Mouse (Mus musculus) megakaryocyte-erythroid progenitor cell, adult 5-6 weeks (primary cell): ENCODE data around the gene Nrxn3. TPM values are rescaled to one million over a fixed set of nuclear protein-coding genes. Genes with fewer than 3 reads are reported as not detected.

Experiments used
- ATAC-seq: replicated peaks from 2 replicates; pipeline ENCODE4 v1.8.0; 2016; ENCODE audit warnings: mild to moderate bottlenecking, inconsistent platforms; ENCODE audit not compliant: severe bottlenecking, poor library complexity, low FRiP score, low TSS enrichment
- total RNA-seq, 2 experiments: library from RNA; stranded (forward) in 1 of 2; stranded (reverse) in 1 of 2; fragments of 200-1000, 215-1000 nt in 1 of 2; fragments of >200 nt in 1 of 2; fragmentation: Nextera tagmentation in 1 of 2; gene quantifications; 2 replicates each; pipeline ENCODE4 v1.2.3; 2014 to 2017

The Nrxn3 gene
- total RNA-seq, 2 experiments from 2014 or later = not detected

DNA sequence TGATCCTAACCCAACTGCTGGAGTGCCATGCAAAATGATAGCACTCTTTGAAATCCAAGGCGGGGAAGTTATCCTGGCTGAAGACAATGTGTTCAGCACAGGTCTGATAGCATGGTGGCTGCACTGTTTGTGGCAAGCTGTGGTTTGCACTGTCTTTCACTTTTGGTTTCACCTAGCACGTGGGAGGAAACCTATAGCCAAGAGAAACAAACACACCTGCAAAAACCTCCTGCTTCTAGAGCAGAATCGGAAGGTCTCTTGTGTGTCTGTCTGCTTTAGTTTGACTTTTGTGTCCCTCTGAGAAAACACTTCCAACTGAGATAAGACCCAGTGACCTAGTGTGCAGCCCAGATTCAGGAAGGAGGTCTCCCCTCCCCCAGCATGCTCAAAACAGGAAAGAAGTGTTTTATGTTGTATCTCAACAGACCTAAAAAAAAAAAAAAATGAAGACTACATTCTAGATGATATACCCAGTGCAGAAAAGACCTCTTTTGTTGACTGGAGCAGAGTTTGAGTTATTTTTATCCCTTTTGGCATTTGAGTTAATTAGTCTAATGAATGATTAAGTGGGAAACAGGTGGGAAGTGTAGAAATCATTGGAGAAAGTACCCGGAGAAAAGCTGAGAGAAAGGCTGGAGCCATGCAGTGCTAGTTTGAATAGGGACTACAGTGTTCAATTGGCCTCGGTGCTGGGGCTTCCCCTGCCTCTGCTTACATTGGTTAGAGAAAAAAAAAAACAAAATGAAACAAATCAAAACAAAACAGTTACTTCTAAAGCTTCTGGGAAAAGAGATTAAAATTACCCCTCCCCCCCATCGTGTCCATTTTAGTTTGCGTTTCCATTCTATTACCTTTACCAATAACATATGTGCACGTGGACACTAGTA lies 996.8 kb downstream of the Nrxn3 start:
- no peak for ATAC-seq

- peak; percentile 44; the same call in 1 of the 2 replicates for ATAC-seq
Measured at GRCm38 (mm10) chr12:89720945-89721344, 998.3 kb downstream of the Nrxn3 start.

DNA sequence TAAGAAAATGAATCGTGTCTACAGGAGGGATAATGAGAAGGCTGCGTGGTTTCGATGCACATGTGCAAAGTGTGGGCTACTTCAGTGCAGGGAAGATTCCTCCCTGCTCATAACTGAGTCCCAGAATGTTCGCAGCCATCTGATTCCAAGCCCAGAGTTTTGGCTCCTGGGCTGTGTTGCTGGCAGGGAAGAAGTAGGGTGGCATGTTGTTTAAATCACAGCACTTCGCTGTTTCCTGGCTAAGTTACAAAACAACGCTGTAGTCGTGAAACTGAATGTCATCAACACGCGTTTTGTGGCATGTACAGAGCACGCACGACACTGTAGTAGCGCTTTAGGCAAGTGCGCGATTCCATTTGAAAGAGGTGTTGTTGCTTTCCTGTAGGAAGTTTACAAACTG lies 999.8 kb downstream of the Nrxn3 start:
- no peak for ATAC-seq

GRCm38 (mm10) chr12:89724048-89724447 lies 1001.4 kb downstream of the Nrxn3 start:
- no peak for ATAC-seq

GRCm38 (mm10) chr12:89742326-89742725 lies 1019.6 kb downstream of the Nrxn3 start:
- ATAC-seq = no peak

DNA sequence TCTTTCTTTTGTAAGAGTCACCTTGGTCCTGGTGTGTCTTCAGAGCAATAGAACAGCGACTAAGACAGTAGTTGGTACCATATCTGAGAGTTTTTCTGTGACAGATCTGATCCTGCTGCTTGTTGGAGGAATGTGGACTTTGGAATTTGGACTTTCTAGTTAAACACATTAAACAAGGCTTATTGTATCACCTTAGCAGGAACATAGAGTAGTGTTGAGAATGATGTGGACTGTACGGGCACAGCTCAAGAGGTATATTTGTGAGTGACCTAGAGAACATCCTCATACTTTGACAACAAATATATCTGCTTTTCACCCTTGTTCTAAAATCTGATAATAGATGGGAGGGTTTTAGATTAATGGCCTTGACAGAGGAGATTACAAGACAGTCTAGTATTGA lies 1020.1 kb downstream of the Nrxn3 start:
- ATAC-seq = no peak

- no peak for ATAC-seq
Measured at GRCm38 (mm10) chr12:89764191-89765082, 1041.8 kb downstream of the Nrxn3 start.

DNA sequence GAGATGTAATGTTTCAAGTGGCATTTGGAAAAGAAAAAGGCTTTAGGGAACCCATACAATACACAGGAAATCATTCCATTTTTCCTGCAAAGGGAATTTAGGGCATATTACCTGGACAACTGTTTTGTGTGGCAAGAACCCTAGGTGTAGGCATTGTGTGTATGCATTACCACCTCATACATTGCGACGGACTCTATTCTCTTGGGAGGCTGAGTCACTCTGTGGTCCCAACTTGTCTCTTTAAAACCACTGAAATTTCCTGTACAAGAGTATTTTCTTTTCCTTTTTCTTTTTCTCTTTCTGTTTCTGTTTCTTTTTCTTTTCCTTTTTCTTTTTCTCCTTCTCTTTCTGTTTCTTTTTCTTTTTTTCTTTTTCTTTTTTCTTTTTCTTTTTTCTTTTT lies 1042.5 kb downstream of the Nrxn3 start:
- no peak for ATAC-seq

GRCm38 (mm10) chr12:89788794-89789193 lies 1066.1 kb downstream of the Nrxn3 start:
- no peak for ATAC-seq

DNA sequence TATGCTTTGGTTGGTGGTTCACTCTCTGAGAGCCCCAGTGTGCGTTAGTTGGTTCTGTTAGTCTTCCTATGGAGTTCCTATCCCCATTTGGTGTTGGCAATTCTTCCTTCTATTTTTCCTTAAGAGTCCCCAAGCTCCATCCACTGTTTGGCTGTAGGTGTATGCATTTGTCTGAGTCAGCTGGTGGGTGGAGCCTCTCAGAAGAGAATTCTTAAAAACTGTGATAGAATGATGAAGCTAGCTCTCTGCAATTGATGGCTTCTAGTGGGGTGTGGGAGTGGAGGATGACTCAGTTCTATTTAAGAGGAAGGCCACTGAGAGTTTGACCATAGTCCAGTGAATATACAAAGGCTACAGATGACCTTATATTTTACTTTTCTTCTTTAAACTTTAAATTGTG lies 1067.3 kb downstream of the Nrxn3 start:
- ATAC-seq = no peak

GRCm38 (mm10) chr12:89791829-89792228 lies 1069.2 kb downstream of the Nrxn3 start:
- no peak for ATAC-seq

GRCm38 (mm10) chr12:89794741-89795140 lies 1072.1 kb downstream of the Nrxn3 start:
- no peak for ATAC-seq

GRCm38 (mm10) chr12:89808217-89808616 lies 1085.5 kb downstream of the Nrxn3 start:
- ATAC-seq = no peak

DNA sequence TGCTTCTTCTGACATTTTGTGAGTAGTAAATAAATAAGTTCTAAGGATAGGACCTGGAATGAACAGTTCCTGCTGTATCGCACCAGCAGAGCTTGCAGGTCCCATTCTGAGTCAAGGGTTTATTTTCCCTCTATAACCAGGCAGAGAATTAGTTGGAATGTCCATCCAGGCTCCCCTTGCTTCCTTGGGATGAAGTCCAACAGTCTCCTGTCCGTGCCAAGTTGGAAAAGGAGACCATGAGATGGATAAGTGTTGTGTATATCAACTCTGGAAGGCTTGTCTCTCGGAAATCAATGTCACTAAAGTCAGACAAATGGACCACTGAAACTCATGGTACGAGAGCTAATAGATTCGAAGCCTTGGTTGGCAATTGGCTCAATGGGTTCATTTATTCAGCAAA lies 1087.5 kb downstream of the Nrxn3 start:
- ATAC-seq = no peak

DNA sequence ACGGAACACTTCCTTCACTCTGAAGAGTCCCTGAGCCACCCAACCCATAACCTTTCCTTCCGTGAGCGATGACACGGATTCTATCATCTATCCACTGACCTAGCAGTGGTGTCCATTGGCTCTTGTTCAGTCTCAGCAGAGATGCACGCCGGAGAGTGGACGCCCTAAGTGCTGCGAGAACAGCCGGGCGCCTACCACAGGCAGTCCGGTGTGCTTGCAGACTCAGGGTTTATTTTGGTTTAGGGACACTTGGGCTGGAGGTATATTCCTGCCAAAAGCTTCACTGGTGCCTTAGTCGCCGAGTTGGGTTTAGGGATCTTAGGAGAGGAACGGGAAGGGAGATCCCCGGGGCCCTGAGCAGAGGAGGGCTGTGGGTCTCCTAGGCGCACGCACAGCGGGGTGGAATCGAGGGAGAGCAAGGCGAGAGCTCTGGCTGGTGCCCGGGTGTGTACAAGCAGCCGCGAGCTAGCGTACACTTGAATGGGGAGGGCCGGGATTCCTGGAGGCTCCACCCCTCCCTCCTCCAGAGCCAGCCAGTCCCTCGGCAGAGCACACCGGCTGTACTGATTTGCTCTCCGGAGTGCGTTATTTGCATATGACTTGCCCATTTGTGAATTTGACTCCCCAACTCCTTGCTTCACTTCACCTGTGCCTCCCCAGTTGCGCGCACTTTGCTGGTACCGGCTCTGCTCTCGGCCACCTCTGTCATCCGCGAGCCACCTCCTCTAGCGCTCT lies 1089.3 kb downstream of the Nrxn3 start:
- ATAC-seq = peak; percentile 73; the same call in 1 of the 2 replicates

DNA sequence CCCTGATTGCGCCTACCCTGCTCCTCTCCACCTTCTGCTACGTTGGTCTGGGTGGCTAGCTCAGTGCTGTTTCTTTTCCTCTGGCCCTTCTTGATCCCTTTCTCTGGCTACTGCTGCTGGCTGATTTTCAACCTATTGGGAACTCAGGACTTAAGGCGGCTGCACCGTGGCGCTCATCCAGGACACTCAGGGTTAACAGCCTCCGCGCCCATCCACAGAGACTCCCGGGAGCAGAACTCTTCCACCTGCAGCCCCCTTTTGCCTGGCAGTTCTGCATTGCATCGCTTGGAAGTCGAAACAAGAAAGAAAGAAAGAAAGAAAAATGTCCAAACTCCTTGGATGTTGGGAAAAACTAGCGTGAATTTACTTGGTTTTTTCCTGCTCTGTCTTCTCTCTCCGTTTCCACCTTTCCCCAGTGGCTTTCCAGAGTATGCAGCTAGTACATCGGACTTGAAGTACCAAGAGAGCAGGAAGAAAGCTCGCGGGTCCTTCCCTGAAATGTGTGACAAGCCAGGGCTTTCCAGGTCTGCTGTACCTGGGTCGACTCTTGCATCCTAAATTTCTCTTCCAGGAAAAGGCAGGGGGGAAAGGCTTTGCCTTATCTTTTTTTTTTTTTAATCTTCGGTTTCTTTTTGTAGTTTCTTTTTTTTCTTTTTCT lies 1090.0 kb downstream of the Nrxn3 start:
- ATAC-seq = no peak

DNA sequence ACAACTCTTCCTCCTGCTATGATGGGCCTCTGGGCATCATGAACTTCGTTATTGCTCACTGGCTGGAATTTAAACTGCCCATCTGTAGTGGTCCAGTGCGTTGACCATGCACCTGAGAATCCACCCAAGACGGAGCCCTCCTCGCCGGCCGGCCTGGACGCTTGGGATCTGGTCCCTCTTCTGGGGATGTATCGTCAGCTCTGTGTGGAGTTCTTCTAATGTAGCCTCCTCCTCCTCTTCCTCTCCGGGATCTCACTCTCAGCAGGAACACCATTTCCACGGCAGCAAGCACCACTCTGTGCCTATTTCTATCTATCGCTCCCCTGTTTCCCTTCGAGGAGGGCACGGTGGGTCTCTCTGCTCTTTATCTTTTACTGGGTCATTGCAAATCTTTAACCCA lies 1090.6 kb downstream of the Nrxn3 start:
- ATAC-seq = no peak

DNA sequence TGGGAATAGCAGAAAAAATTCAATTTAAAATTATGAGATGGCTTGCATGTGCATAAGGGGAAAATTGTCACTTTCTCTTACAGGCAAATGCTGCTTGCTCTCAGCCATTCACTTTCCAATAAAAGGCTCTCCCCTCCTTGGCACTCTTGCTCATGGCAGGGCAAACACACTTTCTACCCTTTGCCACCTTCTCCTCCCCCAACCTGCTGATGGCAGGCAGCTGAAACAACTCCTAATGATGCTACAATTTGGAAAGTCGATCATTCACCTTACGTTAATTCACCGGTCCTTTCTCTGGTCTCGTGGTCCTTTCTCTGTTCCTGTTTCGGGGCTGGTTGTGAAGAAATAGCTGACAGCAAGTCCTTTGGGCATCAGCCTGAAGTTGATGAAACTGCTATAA lies 1091.0 kb downstream of the Nrxn3 start:
- ATAC-seq = no peak

- no peak for ATAC-seq
Measured at GRCm38 (mm10) chr12:89814536-89814935, 1091.9 kb downstream of the Nrxn3 start.
